Mouse (Mus musculus): ENCODE measurements around the gene Crat. TPM values are rescaled to one million over a fixed set of nuclear protein-coding genes. Genes with fewer than 3 reads are reported as not detected.

Gene Crat
- polyA plus RNA-seq, 1 experiment = 22.5 TPM

DNA sequence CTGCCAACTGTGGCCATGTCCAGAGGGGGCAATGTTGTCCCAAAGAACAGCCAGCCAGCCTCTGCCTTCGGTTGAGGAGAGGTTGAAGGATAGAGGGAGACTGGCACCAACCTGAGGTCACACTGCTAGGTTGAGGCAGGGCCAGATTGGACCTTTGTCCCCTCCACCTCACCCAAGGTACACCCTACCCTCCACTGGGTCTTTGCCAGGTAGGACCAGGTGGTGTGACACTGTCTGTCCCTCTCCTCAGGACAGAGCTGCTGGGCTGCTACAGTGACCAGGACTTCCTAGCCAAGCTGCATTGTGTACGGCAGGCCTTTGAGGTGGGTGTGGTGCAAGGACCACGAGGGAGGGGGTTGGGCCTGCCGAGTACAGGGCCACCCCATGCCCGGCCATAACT is 37.9 kb downstream of the Crat start:
- H3K36me3 ChIP-seq (ENCODE audit: control insufficient read depth, insufficient read depth) = peaks cover 50% of the 10 kb centered on the region
- no peak for TF ChIP-seq FOSL1 (IDR thresholded peaks at IDR 0.05; ENCODE audit: insufficient read depth, low read length, poor library complexity, severe bottlenecking)
- TF ChIP-seq USF1 (IDR thresholded peaks at IDR 0.05; ENCODE audit: low read depth) = no peak
- no peak for TF ChIP-seq CTCF (IDR thresholded peaks at IDR 0.05; ENCODE audit: control insufficient read depth, insufficient read depth, insufficient read length)

DNA sequence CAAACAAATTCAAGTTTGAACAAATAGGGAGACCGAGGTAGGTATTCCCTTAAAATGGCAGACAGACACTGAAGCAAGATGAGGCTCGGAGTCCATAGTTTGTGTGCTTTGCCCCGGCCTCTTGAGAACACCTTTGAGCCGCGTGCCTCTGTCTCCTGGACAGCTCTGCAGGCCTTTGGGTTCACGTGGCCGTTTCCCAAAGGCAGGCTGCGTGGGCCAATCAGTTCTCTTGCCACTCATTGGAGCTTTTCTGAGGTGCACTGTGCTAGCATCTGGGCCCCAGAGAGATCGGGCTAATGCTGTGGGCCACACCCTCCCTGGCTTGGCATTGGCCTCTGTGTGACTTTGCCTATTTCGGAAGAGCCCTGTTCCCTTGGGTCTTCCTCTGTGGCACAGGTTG is 39.7 kb downstream of the Crat start:
- Histone ChIP-seq H3K36me3 (ENCODE audit: control insufficient read depth, insufficient read depth) (peaks cover 57% of the 10 kb centered on the region), H3K27me3 (ENCODE audit: control insufficient read depth, insufficient read depth, insufficient read length) (no peaks in the 10 kb centered on the region), H3K79me3 (ENCODE audit: low read depth) (no peaks in the 10 kb centered on the region), H3ac (ENCODE audit: control insufficient read depth, insufficient read length, low read depth) (no peak overlapping the region), H3K4me3 (ENCODE audit: insufficient read depth, poor library complexity, severe bottlenecking) (no peak overlapping the region), H3K79me2 (ENCODE audit: control insufficient read depth, insufficient read depth) (no peaks in the 10 kb centered on the region)
- TF ChIP-seq USF1 (IDR thresholded peaks at IDR 0.05; ENCODE audit: low read depth) (no peak), FOSL1 (IDR thresholded peaks at IDR 0.05; ENCODE audit: insufficient read depth, low read length, poor library complexity, severe bottlenecking) (no peak), CEBPB (IDR thresholded peaks at IDR 0.05; ENCODE audit: low read depth) (no peak), MYOG (IDR thresholded peaks at IDR 0.05; ENCODE audit: control insufficient read depth, extremely low read depth, insufficient read length) (no peak), MAX (IDR thresholded peaks at IDR 0.05) (no peak), MYOD1 (IDR thresholded peaks at IDR 0.05; ENCODE audit: control insufficient read depth, insufficient read length, low read depth) (no peak), CTCF (IDR thresholded peaks at IDR 0.05; ENCODE audit: control insufficient read depth, insufficient read depth, insufficient read length) (no peak)

More for the DNA sequence above, 37.9 kb downstream of the Crat start:
- Histone ChIP-seq H3K4me3 (ENCODE audit: insufficient read depth, poor library complexity, severe bottlenecking) (no peak overlapping the region), H3K27me3 (ENCODE audit: control insufficient read depth, insufficient read depth, insufficient read length) (no peaks in the 10 kb centered on the region), H3K79me3 (ENCODE audit: low read depth) (no peaks in the 10 kb centered on the region), H3ac (ENCODE audit: control insufficient read depth, insufficient read length, low read depth) (no peak overlapping the region), H3K79me2 (ENCODE audit: control insufficient read depth, insufficient read depth) (no peaks in the 10 kb centered on the region)

DNA sequence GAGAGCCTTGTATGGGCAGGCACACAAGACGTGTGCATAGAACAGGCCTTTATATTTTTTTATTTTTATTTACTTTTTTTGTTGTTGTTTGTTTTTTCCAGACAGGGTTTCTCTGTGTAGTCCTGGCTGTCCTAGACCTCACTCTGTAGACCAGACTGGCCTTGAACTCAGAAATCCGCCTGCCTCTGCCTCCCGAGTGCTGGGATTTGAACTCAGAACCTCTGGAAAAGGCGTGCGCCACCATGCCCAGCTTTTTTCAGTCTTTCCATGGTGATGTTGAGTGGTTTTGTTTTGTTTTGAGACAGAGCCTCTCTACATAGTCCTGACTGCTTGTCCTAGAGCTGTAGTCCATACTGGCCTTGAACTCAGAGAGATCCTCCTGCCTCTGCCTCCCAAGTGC is 42.9 kb downstream of the Crat start:
- Histone ChIP-seq H3K4me3 (ENCODE audit: insufficient read depth, poor library complexity, severe bottlenecking) (no peak overlapping the region), H3K36me3 (ENCODE audit: control insufficient read depth, insufficient read depth) (peaks cover 61% of the 10 kb centered on the region), H3K27me3 (ENCODE audit: control insufficient read depth, insufficient read depth, insufficient read length) (no peaks in the 10 kb centered on the region), H3K79me3 (ENCODE audit: low read depth) (no peaks in the 10 kb centered on the region), H3ac (ENCODE audit: control insufficient read depth, insufficient read length, low read depth) (no peak overlapping the region), H3K79me2 (ENCODE audit: control insufficient read depth, insufficient read depth) (no peaks in the 10 kb centered on the region)
- TF ChIP-seq MYOG (IDR thresholded peaks at IDR 0.05; ENCODE audit: control insufficient read depth, extremely low read depth, insufficient read length) (no peak), FOSL1 (IDR thresholded peaks at IDR 0.05; ENCODE audit: insufficient read depth, low read length, poor library complexity, severe bottlenecking) (no peak), CEBPB (IDR thresholded peaks at IDR 0.05; ENCODE audit: low read depth) (no peak), MYOD1 (IDR thresholded peaks at IDR 0.05; ENCODE audit: control insufficient read depth, insufficient read length, low read depth) (no peak), MAX (IDR thresholded peaks at IDR 0.05) (no peak), CTCF (IDR thresholded peaks at IDR 0.05; ENCODE audit: control insufficient read depth, insufficient read depth, insufficient read length) (no peak), USF1 (IDR thresholded peaks at IDR 0.05; ENCODE audit: low read depth) (no peak)

DNA sequence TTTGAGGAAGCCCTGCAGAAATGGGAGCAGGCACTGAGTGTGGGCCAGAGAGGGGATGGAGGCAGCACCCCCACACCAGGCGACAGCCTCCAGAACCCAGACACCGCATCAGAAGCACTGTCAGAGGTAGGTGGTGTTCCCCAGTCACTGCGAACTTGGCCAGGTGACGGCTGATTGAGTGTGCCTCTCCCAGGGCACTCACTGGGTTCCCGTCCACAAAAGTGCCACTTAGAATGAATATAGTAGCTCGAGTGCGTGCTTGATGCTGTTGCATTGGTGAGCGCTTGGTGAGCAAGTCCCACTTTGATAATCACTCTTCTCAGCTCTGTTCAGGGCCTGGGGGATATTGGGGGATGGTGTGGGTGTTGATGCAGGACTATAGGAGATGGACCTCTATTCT is 44.1 kb downstream of the Crat start:
- no peaks in the 10 kb centered on the region for H3K27me3 ChIP-seq (ENCODE audit: control insufficient read depth, insufficient read depth, insufficient read length)
- peaks cover 62% of the 10 kb centered on the region for H3K36me3 ChIP-seq (ENCODE audit: control insufficient read depth, insufficient read depth)
- TF ChIP-seq MAX (IDR thresholded peaks at IDR 0.05) (no peak), MYOG (IDR thresholded peaks at IDR 0.05; ENCODE audit: control insufficient read depth, extremely low read depth, insufficient read length) (no peak), FOSL1 (IDR thresholded peaks at IDR 0.05; ENCODE audit: insufficient read depth, low read length, poor library complexity, severe bottlenecking) (no peak)
- H3ac ChIP-seq (ENCODE audit: control insufficient read depth, insufficient read length, low read depth) = no peak overlapping the region
- H3K79me3 ChIP-seq (ENCODE audit: low read depth) = peaks cover 5% of the 10 kb centered on the region
- H3K79me2 ChIP-seq (ENCODE audit: control insufficient read depth, insufficient read depth) = peaks cover 11% of the 10 kb centered on the region
- H3K4me3 ChIP-seq (ENCODE audit: insufficient read depth, poor library complexity, severe bottlenecking) = no peak overlapping the region

DNA sequence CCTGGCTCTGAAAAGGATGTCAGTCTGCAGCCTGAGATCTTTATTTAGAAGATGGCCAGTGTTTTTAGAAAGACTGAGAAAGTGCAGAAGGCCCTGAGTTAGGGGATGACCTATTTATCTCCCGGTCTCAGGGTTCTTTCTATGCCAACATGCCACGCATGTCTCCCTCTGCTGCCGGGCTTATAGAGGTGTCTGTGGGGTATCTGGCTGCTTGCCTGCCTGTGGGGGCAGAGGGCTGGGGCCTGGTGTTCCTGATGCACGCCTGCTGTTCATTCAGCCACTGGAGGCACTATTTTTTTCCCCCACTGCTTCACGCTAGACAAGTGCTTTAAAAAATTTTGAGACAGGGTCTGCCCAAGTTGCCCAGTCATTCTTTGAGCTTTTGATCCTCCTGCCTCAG is 49.4 kb downstream of the Crat start:
- no peak for TF ChIP-seq MAX (IDR thresholded peaks at IDR 0.05)
- no peak for TF ChIP-seq USF1 (IDR thresholded peaks at IDR 0.05; ENCODE audit: low read depth)
- no peak for TF ChIP-seq MYOD1 (IDR thresholded peaks at IDR 0.05; ENCODE audit: control insufficient read depth, insufficient read length, low read depth)
- TF ChIP-seq CTCF (IDR thresholded peaks at IDR 0.05; ENCODE audit: control insufficient read depth, insufficient read depth, insufficient read length) = no peak
- no peak for TF ChIP-seq MYOG (IDR thresholded peaks at IDR 0.05; ENCODE audit: control insufficient read depth, extremely low read depth, insufficient read length)
- TF ChIP-seq FOSL1 (IDR thresholded peaks at IDR 0.05; ENCODE audit: insufficient read depth, low read length, poor library complexity, severe bottlenecking) = no peak
- TF ChIP-seq CEBPB (IDR thresholded peaks at IDR 0.05; ENCODE audit: low read depth) = no peak
- no peak overlapping the region for H3K4me3 ChIP-seq (ENCODE audit: insufficient read depth, poor library complexity, severe bottlenecking)
- H3K79me2 ChIP-seq (ENCODE audit: control insufficient read depth, insufficient read depth) = peaks cover 36% of the 10 kb centered on the region
- peaks cover 19% of the 10 kb centered on the region for H3K79me3 ChIP-seq (ENCODE audit: low read depth)
- H3K36me3 ChIP-seq (ENCODE audit: control insufficient read depth, insufficient read depth) = peaks cover 31% of the 10 kb centered on the region
- no peak overlapping the region for H3ac ChIP-seq (ENCODE audit: control insufficient read depth, insufficient read length, low read depth)
- H3K27me3 ChIP-seq (ENCODE audit: control insufficient read depth, insufficient read depth, insufficient read length) = no peaks in the 10 kb centered on the region

DNA sequence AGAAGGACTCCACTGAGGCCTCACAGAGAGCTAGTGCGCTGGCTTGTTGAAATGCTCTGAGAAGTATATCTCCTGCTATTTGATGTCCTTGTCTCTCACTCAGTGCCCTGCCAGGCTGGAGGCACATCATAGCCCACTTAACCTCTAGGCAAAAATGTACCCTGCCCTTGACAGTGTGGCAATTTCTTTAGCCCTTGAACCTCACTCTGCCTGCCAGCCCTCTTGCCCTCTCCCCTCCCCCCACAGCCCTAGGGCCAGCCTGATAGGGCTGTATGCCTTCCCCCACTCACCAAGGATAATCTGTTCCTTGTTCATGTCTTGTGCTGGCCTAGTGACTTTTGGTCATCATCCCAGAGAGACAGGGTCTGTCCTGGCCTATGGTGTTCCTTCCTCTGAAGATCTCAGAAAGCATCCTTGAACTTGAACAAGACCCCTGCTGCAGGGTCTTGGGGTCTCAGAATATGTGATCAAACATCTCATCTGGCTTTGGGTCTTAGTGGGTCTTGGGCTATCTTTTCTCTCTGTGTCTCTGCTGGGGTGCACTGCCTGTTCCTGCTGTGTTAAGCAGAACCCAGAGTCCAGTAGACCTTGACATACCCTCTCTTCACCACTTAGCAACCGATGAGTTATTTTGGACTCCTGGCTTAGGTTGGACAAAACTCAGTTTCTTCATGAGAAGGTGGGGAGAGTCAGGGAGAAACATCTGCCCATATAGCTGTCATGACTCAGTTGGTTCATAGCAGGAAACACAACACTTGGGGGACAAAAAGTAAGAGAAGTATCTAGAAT is 50.1 kb downstream of the Crat start:
- Histone ChIP-seq H3K79me3 (ENCODE audit: low read depth) (peaks cover 19% of the 10 kb centered on the region), H3K79me2 (ENCODE audit: control insufficient read depth, insufficient read depth) (peaks cover 36% of the 10 kb centered on the region), H3K4me3 (ENCODE audit: insufficient read depth, poor library complexity, severe bottlenecking) (peak overlapping the region; percentile 90), H3ac (ENCODE audit: control insufficient read depth, insufficient read length, low read depth) (peak overlapping the region; percentile 75), H3K36me3 (ENCODE audit: control insufficient read depth, insufficient read depth) (peaks cover 24% of the 10 kb centered on the region), H3K27me3 (ENCODE audit: control insufficient read depth, insufficient read depth, insufficient read length) (no peaks in the 10 kb centered on the region)
- TF ChIP-seq USF1 (IDR thresholded peaks at IDR 0.05; ENCODE audit: low read depth) (no peak), MYOG (IDR thresholded peaks at IDR 0.05; ENCODE audit: control insufficient read depth, extremely low read depth, insufficient read length) (no peak), CEBPB (IDR thresholded peaks at IDR 0.05; ENCODE audit: low read depth) (no peak), MYOD1 (IDR thresholded peaks at IDR 0.05; ENCODE audit: control insufficient read depth, insufficient read length, low read depth) (no peak), MAX (IDR thresholded peaks at IDR 0.05) (no peak), FOSL1 (IDR thresholded peaks at IDR 0.05; ENCODE audit: insufficient read depth, low read length, poor library complexity, severe bottlenecking) (no peak), CTCF (IDR thresholded peaks at IDR 0.05; ENCODE audit: control insufficient read depth, insufficient read depth, insufficient read length) (no peak)

Measured in C2C12 (cell line).